ENCODE assay signal across 19 mouse cellular contexts in the genomic region with DNA sequence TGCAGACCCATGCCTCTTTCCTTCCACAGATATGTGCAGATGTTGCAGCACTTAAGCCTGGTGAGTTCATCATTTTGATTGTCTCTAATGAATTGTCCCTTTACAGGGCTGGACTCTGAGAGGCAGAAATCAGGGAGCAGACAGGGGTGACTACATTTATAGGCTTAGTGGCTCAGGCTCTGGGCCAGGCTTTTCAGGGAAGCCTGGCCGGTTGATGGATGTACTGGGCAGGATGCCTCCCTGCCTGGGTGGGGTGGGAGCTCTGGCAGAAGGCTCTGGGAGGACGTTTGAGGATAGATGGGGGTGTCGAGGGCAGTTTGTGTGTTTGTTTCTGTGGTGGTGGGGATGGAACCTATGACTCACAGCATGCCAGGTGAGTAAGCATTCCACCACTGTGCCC. TPM values are rescaled to one million over a fixed set of nuclear protein-coding genes. Genes with fewer than 3 reads are reported as not detected.
A peak's percentile ranks its signal among the peaks of the same experiment; 100 is the strongest.
DNase-seq lines count a peak whose midpoint lies in the region; ATAC-seq lines count a peak whose summit lies in the region.
"Had no signal": no experiment of that assay in that cellular context is flagged by ENCODE, and none has a peak within 500 bp of the region (broad histone marks: within the 10 kb centered on the region; RNA-seq: fewer than 3 reads in every experiment).

No protein-coding gene starts in this region.

- no peak overlapping the region for H3K9ac ChIP-seq in kidney, embryonic 14.5 days (ENCODE audit: low read depth, low read length)
- H3K9ac ChIP-seq: forebrain, embryonic 12.5 days; hindbrain, embryonic 15.5 days; limb, embryonic 12.5 days; liver, embryonic 12.5 days had no signal

- ATAC-seq in kidney, embryonic 14.5 days (ENCODE audit: low FRiP score, low TSS enrichment): no peak
- ATAC-seq: intestine, embryonic 16.5 days; liver, embryonic 12.5 days; midbrain, embryonic 16.5 days had no signal

- no peak overlapping the region for H3K4me3 ChIP-seq in kidney, embryonic 14.5 days (ENCODE audit: low read length)
- H3K4me3 ChIP-seq: forebrain, embryonic 12.5 days; heart, embryonic 10.5 days; hindbrain, embryonic 15.5 days; limb, embryonic 12.5 days; liver, embryonic 12.5 days had no signal

- no peaks in the 10 kb centered on the region for H3K27me3 ChIP-seq in kidney, embryonic 14.5 days (ENCODE audit: control insufficient read depth, insufficient read depth, low read length)
- H3K27me3 ChIP-seq: forebrain, embryonic 12.5 days; hindbrain, embryonic 15.5 days; limb, embryonic 12.5 days had no signal

- no peak overlapping the region for H3K27ac ChIP-seq in kidney, embryonic 14.5 days (ENCODE audit: low read depth, low read length)
- H3K27ac ChIP-seq: forebrain, embryonic 12.5 days; heart, embryonic 10.5 days; hindbrain, embryonic 15.5 days; limb, embryonic 12.5 days; liver, embryonic 12.5 days had no signal

- intact Hi-C loops in gastrocnemius, postnatal 14 days (cut with DNase I; ENCODE audit: low total_unique reads): no loop called here

- WGBS in kidney, embryonic 14.5 days: 52% methylated on average over 3 of the region's 3 CpGs

- no peaks in the 10 kb centered on the region for H3K9me3 ChIP-seq in kidney, embryonic 14.5 days (ENCODE audit: control insufficient read depth, low read length)
- H3K9me3 ChIP-seq: forebrain, embryonic 12.5 days; heart, embryonic 10.5 days; hindbrain, embryonic 15.5 days; limb, embryonic 12.5 days; liver, embryonic 12.5 days had no signal

- H3K4me1 ChIP-seq in kidney, embryonic 14.5 days (ENCODE audit: control insufficient read depth, insufficient read depth, low read length): peaks cover 9% of the 10 kb centered on the region
- H3K4me1 ChIP-seq: forebrain, embryonic 12.5 days had no signal

- no peaks in the 10 kb centered on the region for H3K36me3 ChIP-seq in kidney, embryonic 14.5 days (ENCODE audit: control insufficient read depth, insufficient read depth, low read length)
- H3K36me3 ChIP-seq: forebrain, embryonic 12.5 days; hindbrain, embryonic 15.5 days; limb, embryonic 12.5 days; liver, embryonic 12.5 days had no signal

- DNase-seq in gastrocnemius, postnatal 14 days: peak; percentile 43
- DNase-seq in gastrocnemius, postnatal 10 days: no peak
- peak; percentile 16 for DNase-seq in kidney, adult 9 months
- peak; percentile 59 for DNase-seq in adrenal gland, postnatal 14 days
- DNase-seq in brain, adult 2 months (ENCODE audit: low read depth, low spot score): peak; percentile 6
- DNase-seq in frontal cortex, postnatal 10 days (ENCODE audit: low spot score in 2 of 2): no peak
- DNase-seq: B cell, adult 2 months; cerebellum, adult 18-20 months; gastrocnemius, postnatal 36 days; right cerebral cortex, adult 18-20 months had no signal

- no peak overlapping the region for H3K4me2 ChIP-seq in kidney, embryonic 14.5 days (replicated peaks; ENCODE audit: low read depth, low read length)
- H3K4me2 ChIP-seq: forebrain, embryonic 12.5 days; hindbrain, embryonic 15.5 days; limb, embryonic 12.5 days; liver, embryonic 12.5 days had no signal

RNA-seq across cellular contexts. Expression of a gene that starts 53.0 kb away (rescaled TPM):
- 10 to 100 TPM; 20.4 to 24.0 TPM for total RNA-seq in gastrocnemius, postnatal 14 days (2021)
- 10 to 100 TPM; 27.5 to 32.6 TPM for total RNA-seq in gastrocnemius, postnatal 10 days (2021)
- polyA plus RNA-seq in kidney, embryonic 14.5 days (2014; fragmentation: Nextera tagmentation; extraction: Ambion mirVana): 19.4 and 25.4 TPM in 2 replicates
- 35.9 and 42.7 TPM in 2 replicates for total RNA-seq in adrenal gland, postnatal 14 days (2021)

RNA-seq across cellular contexts. Expression of a gene that starts 59.5 kb away (rescaled TPM):
- total RNA-seq in gastrocnemius, postnatal 14 days (2021): 10 to 100 TPM; 15.5 to 15.8 TPM
- 10 to 100 TPM; 12.7 to 16.1 TPM for total RNA-seq in gastrocnemius, postnatal 10 days (2021)
- 9.7 and 14.0 TPM in 2 replicates for polyA plus RNA-seq in kidney, embryonic 14.5 days (2014; fragmentation: Nextera tagmentation; extraction: Ambion mirVana)
- 21.2 and 24.7 TPM in 2 replicates for total RNA-seq in adrenal gland, postnatal 14 days (2021)
- total RNA-seq: megakaryocyte-erythroid progenitor cell, adult 5-6 weeks had no signal

Comparison
In these comparisons a context has a peak if more than half of its experiments do, and no peak if none do; other contexts are left out.
1. DNase-seq: peak in gastrocnemius, postnatal 14 days (single experiment), kidney, adult 9 months (single experiment), adrenal gland, postnatal 14 days (single experiment) and brain, adult 2 months (single experiment); none in gastrocnemius, postnatal 10 days (single experiment) and frontal cortex, postnatal 10 days (0 of 2).